Mouse (Mus musculus): Measurements from ENCODE around the gene Slc35e3. TPM values are rescaled to one million over a fixed set of nuclear protein-coding genes. Genes with fewer than 3 reads are reported as not detected.

The Slc35e3 gene
- polyA plus RNA-seq (2017; shearing (Covaris generic)), result 1 to 10 TPM; 1.7 TPM

DNA sequence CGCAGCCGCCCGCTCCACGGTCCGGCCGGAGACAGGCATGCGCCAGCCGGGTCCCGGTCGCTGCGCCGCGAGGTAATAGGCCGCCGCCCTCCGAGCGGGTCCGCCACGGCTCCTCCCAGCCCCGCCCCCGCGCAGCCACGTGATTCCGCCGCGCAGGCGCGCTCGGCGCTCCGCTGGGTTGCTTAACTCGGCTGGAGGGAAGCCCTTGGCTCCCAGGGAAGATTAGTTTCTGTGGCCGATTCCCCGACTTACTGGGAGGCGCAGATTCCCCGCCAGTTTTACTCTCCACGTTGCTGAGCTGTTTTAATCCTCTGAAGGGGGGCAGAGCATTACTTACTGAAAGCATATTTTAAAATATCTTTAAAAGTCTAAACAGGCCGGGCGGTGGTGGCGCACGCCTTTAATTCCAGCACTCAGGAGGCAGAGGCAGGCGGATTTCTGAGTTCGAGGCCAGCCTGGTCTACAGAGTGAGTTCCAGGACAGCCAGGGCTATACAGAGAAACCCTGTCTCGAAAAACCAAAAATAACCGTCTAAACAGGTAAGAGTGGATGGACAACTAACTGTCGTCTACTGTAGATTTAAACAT, at the start of gene Slc35e3:
Gene Slc35e3, minus strand, starts transcription at position 69 of the 587 bp plus-strand sequence.
- ATAC-seq, result peak; percentile 95

DNA sequence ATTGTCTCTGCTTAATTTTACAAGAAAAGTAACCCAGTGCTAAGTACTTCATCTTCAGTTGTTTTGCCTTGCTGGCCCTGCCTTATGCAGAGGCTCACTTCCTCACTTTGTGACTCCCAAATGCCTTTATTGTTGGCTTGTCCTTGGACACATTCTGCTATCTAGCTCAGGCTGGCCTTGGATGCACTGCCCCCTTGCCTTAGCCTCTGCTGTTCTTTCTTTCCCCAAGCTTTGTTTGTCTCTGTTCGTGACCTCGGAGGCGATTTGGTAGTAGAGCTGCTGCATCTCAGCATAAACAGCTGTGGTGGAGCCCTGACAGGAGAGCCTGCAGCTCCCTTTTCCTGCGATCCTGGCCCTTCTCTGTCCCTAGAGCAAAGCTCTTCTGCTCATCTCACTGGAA, 49.0 kb upstream of the Slc35e3 start:
- no peak for ATAC-seq

- ATAC-seq, result no peak
Observed at GRCm38 (mm10) chr10:117793436-117794030, 47.4 kb upstream of the Slc35e3 start.

DNA sequence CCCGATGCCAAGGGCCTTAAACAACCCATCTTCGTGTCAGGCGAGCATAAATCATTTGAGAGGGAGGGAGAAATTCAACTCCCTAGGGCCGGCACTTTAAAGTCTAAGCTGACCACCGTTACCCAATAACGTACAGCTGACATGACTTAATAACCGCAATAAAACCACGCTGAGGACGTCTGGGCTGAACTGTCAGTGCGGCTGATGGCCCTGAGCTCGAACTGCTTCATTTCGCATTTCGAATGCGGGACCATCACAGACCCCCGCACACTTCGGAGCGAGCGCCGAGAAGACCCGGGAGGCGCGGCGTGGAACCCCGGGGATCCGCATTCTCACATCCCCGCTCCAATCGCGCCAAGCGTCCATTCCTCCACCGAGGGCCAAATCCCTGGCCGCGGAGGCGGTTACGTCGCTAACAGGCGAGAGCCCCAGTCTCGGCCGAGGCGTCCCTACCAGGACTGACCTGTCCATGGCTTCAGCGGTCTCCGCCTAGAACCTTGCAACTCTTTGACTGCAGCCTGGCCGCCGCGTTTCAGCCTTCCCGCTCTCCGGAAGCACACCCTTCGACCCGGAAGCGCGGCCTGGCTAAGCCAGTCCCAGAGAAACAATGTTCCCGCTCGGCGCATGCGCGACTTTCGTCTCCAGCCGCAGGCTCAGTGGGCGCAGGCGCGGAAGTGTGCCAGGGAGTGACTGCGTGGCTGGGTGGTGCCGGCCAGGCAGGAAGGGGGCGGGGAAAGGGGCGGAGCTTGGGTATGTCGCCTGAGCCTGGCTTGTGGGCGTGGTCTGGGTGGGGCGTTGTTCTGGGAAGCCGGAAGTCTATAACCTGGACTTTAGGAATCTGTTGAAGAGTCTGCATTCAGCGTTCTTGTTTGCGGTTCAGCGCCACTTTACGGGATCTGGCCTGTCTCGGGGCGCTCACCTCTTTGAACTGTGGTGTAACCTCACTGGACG, 46.3 kb upstream of the Slc35e3 start, which contains the start of gene Nup107:
Gene Nup107, minus strand, starts transcription at position 565 of the 951 bp plus-strand sequence.
- ATAC-seq, result peak; percentile 89

DNA sequence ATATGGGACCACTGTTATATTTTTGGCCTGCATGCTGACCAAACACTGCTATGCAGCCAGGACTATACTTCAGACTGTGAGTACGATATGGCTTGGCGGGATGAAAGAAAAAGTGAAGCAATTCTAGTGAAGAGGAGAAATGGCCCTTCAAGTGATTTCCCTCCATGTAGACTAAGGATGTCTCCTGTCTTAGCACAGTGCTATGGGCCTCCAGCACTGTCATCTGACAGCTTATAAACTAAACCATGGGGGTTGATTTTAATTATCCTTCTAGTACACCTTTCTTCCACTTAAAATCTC, 45.0 kb upstream of the Slc35e3 start:
- no peak for ATAC-seq

GRCm38 (mm10) chr10:117790421-117791170, 44.4 kb upstream of the Slc35e3 start:
- ATAC-seq, result no peak

DNA sequence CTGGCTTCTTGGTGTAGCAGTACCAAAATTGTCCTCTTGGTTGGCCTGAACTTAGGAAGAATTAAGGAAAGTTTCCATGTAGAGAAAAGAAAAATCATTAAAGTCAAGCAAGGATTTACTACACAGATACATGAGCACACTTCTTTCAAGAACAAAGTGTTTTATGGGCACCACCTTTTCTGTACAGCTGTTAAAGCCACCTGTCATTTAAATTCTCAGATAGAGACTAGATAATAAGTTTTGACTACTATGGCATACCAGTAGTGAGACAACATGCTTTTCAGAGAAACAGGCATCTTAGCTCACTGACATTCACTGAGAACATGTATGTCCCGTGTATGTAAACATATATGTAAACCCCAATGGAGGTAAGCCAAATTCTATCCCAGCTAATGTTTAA, 43.8 kb upstream of the Slc35e3 start:
- no peak for ATAC-seq

DNA sequence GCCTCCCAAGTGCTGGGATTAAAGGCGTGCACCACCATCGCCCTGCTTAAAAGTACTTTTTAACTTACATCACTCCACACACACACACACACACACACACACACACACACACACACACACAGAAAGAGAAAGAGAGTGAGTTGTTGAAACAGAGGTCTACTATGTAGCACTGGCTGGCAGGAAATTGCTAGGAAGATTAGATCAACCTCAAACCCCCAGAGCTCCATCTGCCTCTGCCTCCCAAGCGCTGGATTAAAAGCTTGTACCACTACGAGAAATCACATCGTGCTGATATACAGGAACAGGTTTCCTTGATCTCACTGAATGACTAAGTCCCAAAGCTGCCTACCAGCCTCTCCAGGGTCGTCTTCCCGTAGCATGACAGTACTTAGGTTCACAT, 38.5 kb upstream of the Slc35e3 start:
- peak; percentile 90 for ATAC-seq

GRCm38 (mm10) chr10:117783786-117784420, 37.7 kb upstream of the Slc35e3 start:
- no peak for ATAC-seq

- no peak for ATAC-seq
Observed at GRCm38 (mm10) chr10:117782491-117783260, 36.5 kb upstream of the Slc35e3 start.

- no peak for ATAC-seq
Observed at GRCm38 (mm10) chr10:117782056-117782455, 35.9 kb upstream of the Slc35e3 start.

- ATAC-seq, result no peak
Observed at GRCm38 (mm10) chr10:117781021-117781725, 35.0 kb upstream of the Slc35e3 start.

DNA sequence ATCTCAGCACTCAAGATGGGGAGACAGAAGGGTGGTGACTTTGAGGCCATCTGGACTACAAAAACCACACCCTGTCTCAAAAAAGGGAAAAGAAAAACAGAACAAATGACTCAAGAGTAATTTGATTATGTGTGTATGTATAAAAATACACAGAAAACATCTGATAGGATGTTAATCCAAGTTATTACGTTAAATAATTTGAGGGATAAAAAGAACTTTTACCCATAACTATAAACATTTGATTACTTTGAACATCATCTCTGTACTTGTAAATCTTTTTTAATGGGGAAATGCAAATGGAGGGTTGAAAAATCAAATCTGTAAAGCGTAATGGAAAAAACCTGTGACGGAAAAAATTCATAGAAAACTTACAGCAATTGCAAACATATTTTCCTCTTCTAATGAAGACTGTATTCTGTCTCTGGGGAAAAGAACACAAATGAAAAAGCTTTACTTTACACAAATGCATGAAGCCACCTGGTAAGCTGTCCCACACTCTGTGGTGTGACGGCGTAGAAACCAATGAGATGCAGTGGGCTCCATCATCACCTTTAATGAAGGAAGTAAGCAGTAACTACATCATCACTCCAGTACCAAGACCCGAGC, 34.2 kb upstream of the Slc35e3 start:
- no peak for ATAC-seq

DNA sequence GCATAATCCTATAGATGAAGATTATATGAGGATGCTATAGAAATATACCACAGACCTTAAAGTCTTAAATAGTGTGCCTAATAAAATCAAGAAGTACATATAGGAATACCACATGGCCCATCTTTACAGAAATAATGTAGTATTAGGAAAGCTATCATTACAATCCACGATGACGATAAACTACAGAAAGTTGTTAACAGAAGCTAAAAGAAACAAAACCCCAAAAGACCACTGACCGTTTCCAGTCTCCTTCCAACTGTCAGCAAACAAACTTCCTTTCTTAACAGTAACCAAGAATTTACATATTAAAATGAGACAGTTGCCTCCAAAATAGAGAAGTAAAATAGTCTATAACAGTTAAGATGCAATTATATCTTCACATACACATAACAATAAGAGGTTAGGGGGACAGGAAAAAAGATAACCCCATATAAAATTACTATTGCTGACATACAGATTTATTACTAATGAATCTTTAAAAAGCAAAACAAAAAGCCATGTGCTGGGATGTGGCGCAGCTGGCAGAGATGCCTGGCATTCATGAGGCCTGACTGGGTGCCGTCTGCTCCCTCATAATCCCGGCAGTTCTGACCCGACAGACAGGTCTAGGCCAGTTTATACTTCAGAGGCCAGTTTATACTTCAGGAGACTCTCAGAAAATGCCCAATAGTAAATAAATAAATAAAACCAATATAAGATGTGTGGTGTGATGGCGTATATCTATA, 33.6 kb upstream of the Slc35e3 start:
- no peak for ATAC-seq

- ATAC-seq, result no peak
Observed at GRCm38 (mm10) chr10:117778951-117779350, 32.8 kb upstream of the Slc35e3 start.

DNA sequence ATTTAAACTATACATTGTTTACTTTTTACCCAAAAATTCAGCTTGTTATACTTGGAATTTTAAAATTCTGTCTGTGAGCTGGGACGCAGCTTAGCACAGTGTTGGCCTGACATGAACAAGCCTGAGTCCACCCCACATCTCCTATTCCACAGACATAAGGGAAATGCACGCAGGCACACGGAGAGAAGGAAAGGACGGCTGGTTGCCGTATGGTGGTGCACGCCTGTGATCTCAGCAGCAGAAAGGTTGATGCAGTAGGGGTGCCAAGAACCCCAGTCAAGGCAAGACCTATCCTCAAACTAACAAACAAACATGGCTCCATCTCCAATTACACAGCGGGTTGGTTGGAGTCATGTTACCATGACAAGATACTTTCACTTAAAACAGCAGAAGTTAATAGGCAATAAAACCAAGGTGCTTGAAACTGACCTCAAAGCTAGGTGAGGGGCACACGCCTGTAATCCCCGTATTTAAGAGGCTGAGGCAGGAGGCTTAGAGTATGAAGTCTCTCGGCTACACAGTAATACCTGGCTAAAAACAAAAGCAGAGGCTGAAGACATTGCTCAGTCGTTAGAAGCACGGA, 32.3 kb upstream of the Slc35e3 start:
- no peak for ATAC-seq

GRCm38 (mm10) chr10:117777501-117778327, 31.5 kb upstream of the Slc35e3 start:
- no peak for ATAC-seq

- no peak for ATAC-seq
Observed at GRCm38 (mm10) chr10:117777103-117777470, 30.9 kb upstream of the Slc35e3 start.
